Mouse (Mus musculus): ENCODE data around the gene Plekha6. TPM values are rescaled to one million over a fixed set of nuclear protein-coding genes. Genes with fewer than 3 reads are reported as not detected.
"Not testable (repeated sequence)": the region's sequence is repeated elsewhere in the genome, so short reads cannot be mapped to it uniquely, and the experiment has no call there.

Plekha6 gene
- polyA plus RNA-seq, 1 experiment from 2014 or later: 27.4 TPM

DNA sequence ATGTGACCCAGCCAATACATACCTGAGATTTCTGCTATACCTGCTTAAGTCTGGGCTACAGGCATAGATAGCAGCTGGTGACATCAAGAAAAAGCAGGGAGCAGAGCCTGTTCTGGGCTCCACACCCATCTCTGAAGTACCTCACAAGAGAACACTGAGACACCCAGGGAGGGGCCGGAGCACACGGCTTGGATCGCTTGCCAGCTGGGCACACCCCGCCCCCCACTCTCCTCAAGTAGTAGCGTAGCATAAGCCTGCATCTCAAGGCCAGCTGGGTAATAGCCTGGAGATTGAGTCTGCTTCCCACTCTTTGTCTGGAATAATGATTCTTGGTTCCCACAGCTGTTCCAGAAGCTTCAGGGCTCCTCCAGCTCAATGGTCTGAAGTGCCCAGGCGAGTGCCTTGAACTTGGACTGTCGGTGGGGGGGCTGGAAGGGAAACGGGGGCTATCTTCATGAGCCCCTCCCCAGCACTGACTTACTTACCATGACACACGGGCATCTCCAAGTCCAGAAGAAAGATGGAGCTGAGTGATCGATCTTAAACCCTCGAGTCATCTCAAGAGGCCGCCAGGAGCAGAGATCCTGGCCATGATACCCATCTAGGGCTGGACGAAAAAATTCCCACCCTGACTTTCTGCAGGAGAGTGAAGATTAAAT, 157.4 kb downstream of the Plekha6 start, which contains the start of gene Kiss1:
TSS of gene Kiss1 (plus strand) at position 609 of the 659 bp plus-strand sequence.
- H3K36me3 ChIP-seq: no peaks in the 10 kb centered on the region
- H3K4me2 ChIP-seq: no peak within 1 kb of the TSS
- H3K4me3 ChIP-seq: no peak within 1 kb of the TSS
- no peak for ATAC-seq (ENCODE audit: low read depth)
- H3K4me1 ChIP-seq (replicated peaks): peaks cover 8% of the 10 kb centered on the region; the same call in 1 of the 2 replicates
- no peak within 1 kb of the TSS for H3K9ac ChIP-seq
- H3K27ac ChIP-seq (replicated peaks): no peak within 1 kb of the TSS
- no peaks in the 10 kb centered on the region for H3K9me3 ChIP-seq
- WGBS: 81% methylated on average over 13 of the region's 13 CpGs
- no peaks in the 10 kb centered on the region for H3K27me3 ChIP-seq

DNA sequence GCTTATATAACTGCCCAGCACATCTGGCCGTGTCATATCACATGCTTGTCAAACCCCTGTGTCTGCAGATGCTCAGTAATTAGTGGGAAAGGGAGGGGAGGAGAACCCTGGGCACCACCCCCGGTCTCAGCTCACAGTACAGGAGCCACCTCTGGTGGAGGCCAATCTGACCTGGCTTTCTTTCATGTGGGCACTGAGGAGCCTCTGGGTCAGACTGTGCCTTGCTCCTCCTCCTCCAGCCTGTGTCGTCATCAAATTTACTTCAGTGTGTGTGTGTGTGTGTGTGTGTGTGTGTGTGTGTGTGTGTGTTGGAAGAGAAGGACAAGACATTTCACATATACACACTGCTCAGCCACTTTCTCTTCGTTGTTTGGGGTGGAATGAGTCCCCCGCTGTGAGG, 159.3 kb downstream of the Plekha6 start:
- peaks cover 6% of the 10 kb centered on the region for H3K27me3 ChIP-seq
- H3K27ac ChIP-seq (replicated peaks): no peak overlapping the region
- H3K9me3 ChIP-seq: no peaks in the 10 kb centered on the region
- no peaks in the 10 kb centered on the region for H3K36me3 ChIP-seq
- ATAC-seq (ENCODE audit: low read depth): no peak
- peaks cover 9% of the 10 kb centered on the region; the same call in 1 of the 2 replicates for H3K4me1 ChIP-seq (replicated peaks)
- 39% methylated on average over 5 of the region's 5 CpGs for WGBS
- no peak overlapping the region for H3K9ac ChIP-seq
- no peak overlapping the region for H3K4me2 ChIP-seq
- no peak overlapping the region for H3K4me3 ChIP-seq

DNA sequence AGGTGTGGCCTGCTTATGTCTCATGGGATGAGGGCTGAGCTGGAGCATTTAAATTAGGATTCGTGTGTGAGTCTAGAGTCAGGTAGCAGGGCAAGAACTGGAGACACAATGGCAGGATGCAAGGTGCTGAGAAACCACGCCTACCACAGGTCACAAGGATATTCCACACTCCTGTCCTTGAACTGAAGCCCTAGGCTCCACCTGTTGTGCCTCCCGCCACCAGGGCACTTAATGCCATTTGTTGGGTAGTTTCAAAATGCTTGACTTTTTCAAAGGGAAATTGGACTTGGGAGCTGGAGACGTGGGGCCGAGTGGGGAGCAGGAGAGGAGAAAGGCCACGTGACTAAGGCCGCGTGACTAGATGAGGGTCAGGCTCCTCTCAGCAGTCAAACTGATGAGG, 161.9 kb downstream of the Plekha6 start:
- Histone ChIP-seq H3K4me2 (no peak overlapping the region), H3K9me3 (no peaks in the 10 kb centered on the region), H3K4me3 (no peak overlapping the region), H3K4me1 (replicated peaks) (peaks cover 28% of the 10 kb centered on the region), H3K36me3 (no peaks in the 10 kb centered on the region), H3K27ac (replicated peaks) (no peak overlapping the region), H3K27me3 (peaks cover 26% of the 10 kb centered on the region), H3K9ac (no peak overlapping the region)
- no peak for ATAC-seq (ENCODE audit: low read depth)
- WGBS: 83% methylated on average over 8 of the region's 8 CpGs

DNA sequence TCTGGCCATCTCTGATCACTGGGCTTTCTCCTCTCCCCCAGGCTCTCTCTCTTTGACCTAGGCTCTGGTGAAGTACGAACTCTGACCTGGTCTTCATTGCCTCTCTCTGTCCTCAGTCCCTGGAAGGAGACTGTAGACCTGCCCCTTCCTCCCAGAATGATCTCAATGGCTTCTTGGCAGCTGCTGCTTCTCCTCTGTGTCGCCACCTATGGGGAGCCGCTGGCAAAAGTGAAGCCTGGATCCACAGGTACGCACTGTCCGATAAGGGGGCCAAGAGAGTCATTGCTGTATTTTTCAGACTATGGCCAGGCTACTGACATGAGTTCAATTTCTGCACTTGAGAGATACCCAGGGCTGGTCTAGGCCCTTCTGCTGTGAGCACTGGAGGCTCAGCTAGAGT, 163.1 kb downstream of the Plekha6 start:
- Histone ChIP-seq H3K27ac (replicated peaks) (no peak overlapping the region), H3K9ac (no peak overlapping the region), H3K36me3 (no peaks in the 10 kb centered on the region), H3K27me3 (peaks cover 26% of the 10 kb centered on the region), H3K4me2 (no peak overlapping the region), H3K4me3 (no peak overlapping the region), H3K4me1 (replicated peaks) (peaks cover 31% of the 10 kb centered on the region), H3K9me3 (no peaks in the 10 kb centered on the region)
- no peak for ATAC-seq (ENCODE audit: low read depth)
- 71% methylated on average over 5 of the region's 5 CpGs for WGBS

DNA sequence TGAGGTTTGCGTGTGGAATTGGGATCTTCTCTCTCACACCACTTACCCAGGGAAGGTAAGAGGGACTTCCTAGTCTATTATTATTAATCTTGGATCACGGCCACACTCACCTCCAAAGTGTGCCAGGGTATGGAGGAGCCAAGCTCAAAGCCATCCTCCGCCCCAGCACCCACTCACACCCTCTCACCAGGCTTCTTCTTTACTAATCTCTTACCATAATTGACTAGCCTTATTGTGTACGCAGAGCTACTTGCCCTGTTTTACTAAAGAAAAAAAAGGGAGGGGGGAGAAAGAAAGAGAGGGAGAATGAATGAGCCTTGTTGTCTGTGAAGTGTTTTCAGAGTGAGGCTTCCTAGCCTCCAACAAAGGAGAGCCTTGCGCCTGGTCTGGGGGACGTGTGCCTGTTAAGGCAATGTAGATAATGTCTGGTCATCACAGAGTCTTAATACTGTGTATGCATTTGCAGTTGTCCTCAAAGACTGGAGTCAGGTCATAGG, 164.3 kb downstream of the Plekha6 start:
- no peak for ATAC-seq (ENCODE audit: low read depth)
- no peak overlapping the region for H3K4me3 ChIP-seq
- peaks cover 26% of the 10 kb centered on the region for H3K27me3 ChIP-seq
- no peaks in the 10 kb centered on the region for H3K36me3 ChIP-seq
- no peak overlapping the region for H3K4me2 ChIP-seq
- WGBS: 51% methylated on average over 6 of the region's 6 CpGs
- H3K9me3 ChIP-seq: no peaks in the 10 kb centered on the region
- H3K4me1 ChIP-seq (replicated peaks): peaks cover 31% of the 10 kb centered on the region
- no peak overlapping the region for H3K27ac ChIP-seq (replicated peaks)
- H3K9ac ChIP-seq: no peak overlapping the region

DNA sequence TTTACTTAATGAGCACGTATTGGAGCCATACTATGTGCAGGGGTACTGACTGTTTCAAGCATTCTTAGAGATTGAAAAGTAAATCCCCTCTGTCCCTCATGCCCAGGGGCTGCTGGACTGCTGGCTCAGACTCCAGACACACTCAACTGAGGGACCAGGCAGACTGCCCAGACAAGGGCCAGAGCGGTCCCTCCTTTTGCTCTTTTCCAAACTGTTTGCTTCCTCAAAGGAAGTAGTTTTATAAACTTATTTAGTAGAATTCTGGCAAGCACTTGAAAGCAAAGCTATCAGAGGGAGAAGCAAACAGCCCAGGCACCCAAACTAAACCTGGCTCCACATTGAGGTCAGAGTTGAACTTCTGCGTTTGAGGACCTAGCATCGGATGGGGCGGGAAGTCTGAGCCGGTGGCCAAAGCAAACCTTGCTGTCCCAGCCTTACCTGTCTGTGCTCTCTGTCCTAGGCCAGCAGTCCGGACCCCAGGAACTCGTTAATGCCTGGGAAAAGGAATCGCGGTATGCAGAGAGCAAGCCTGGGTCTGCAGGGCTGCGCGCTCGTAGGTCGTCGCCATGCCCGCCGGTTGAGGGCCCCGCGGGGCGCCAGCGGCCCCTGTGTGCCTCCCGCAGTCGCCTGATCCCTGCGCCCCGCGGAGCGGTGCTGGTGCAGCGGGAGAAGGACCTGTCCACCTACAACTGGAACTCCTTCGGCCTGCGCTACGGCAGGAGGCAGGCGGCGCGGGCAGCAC, 165.1 kb downstream of the Plekha6 start:
- H3K9ac ChIP-seq: peak overlapping the region; percentile 64
- 8% methylated on average over 34 of the region's 34 CpGs for WGBS
- peak overlapping the region; percentile 32 for H3K4me3 ChIP-seq
- no peak overlapping the region for H3K27ac ChIP-seq (replicated peaks)
- H3K36me3 ChIP-seq: no peaks in the 10 kb centered on the region
- peaks cover 31% of the 10 kb centered on the region for H3K4me1 ChIP-seq (replicated peaks)
- no peaks in the 10 kb centered on the region for H3K9me3 ChIP-seq
- peak overlapping the region; percentile 58 for H3K4me2 ChIP-seq
- no peak for ATAC-seq (ENCODE audit: low read depth)
- H3K27me3 ChIP-seq: peaks cover 26% of the 10 kb centered on the region

DNA sequence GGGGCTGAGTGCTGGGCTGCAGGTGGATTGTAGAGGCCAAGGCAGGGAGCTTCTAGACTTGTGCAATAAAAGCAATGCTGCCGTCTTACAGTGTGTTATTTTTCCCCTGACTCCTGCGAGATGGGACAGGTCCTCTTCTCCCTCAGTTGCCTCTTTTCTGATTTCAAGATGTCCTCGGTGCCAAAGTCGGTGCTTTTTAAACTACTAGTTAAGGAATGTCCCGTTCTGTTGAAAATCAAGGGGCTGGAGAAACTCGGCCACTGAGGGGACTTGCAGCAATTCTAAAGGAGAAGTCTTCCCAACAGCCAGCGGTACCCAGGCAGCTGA, 165.6 kb downstream of the Plekha6 start:
- ATAC-seq (ENCODE audit: low read depth): no peak
- no peaks in the 10 kb centered on the region for H3K36me3 ChIP-seq
- 20% methylated on average over 7 of the region's 7 CpGs for whole genome bisulfite sequencing
- no peaks in the 10 kb centered on the region for H3K9me3 ChIP-seq
- no peak overlapping the region for H3K27ac ChIP-seq (replicated peaks)
- peak overlapping the region; percentile 58 for H3K4me2 ChIP-seq
- H3K9ac ChIP-seq: peak overlapping the region; percentile 64
- peak overlapping the region; percentile 32 for H3K4me3 ChIP-seq
- peaks cover 31% of the 10 kb centered on the region for H3K4me1 ChIP-seq (replicated peaks)
- H3K27me3 ChIP-seq: peaks cover 26% of the 10 kb centered on the region

DNA sequence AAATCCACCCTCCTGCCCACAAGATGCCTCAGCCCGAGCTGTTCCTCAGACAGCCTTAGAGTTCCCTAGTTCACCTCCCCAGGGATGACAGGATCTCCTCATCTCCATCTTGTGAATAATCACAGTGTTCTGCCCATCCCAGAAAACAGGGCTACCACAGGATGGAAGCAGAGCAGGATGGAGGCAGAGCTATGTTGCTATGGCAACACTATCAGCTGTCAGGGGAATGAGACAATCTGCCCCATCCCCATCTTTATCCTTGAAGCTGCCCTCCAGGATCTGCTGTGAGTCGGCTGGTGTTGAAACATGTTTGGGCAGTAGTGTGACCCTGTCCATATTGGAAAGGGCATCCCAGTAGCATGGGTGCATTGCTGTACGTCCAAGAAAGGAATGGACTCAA, 167.1 kb downstream of the Plekha6 start:
- peak overlapping the region; percentile 46; the same call in 1 of the 2 replicates for H3K27ac ChIP-seq (replicated peaks)
- no peak overlapping the region for H3K4me2 ChIP-seq
- no peak overlapping the region for H3K4me3 ChIP-seq

DNA sequence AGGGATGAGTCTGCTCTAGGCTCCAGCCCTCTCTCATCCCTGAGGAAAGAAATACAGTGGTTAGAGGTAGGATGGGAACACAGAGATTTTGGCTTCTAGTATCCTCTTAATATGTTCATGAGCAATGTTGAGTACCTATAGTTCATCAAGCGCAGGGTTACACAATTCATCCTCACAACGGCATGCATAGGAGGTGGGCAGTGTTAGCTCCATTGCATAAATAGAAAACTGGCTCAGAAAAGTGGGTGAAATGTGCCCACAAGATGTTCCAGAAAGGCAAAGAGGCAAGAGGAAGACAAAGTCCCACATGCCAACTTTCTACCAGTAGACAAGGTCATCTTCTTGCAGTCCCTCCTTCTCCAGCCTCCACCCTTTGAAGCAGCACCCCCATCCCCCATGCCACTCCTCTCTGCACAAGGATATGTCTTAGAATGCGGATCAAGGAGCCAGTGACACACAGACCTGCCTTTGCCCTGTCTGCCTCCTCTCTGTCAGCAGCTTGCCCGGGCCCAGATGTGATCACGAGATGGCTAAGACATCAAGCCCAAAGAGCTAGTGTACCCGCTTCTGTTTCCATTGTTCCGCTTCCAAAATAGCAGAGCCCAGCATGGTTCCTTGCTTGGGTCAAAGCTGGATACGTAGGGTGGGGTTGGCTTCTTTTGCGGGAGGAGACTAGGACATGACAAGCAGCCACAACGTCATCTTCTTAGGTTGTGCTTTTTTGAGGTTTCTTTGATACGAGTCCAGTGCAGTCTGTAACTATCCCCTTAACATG, 168.8 kb downstream of the Plekha6 start:
- 89% methylated on average over 11 of the region's 11 CpGs for WGBS
- Histone ChIP-seq H3K27ac (replicated peaks) (no peak overlapping the region), H3K4me3 (no peak overlapping the region), H3K9ac (no peak overlapping the region), H3K36me3 (no peaks in the 10 kb centered on the region), H3K27me3 (peaks cover 25% of the 10 kb centered on the region), H3K9me3 (no peaks in the 10 kb centered on the region), H3K4me1 (replicated peaks) (peaks cover 27% of the 10 kb centered on the region), H3K4me2 (no peak overlapping the region)
- no peak for ATAC-seq (ENCODE audit: low read depth)

More for the DNA sequence above, 167.1 kb downstream of the Plekha6 start:
- no peaks in the 10 kb centered on the region for H3K36me3 ChIP-seq
- no peaks in the 10 kb centered on the region for H3K9me3 ChIP-seq
- H3K27me3 ChIP-seq: peaks cover 26% of the 10 kb centered on the region
- peak; percentile 84 for ATAC-seq (ENCODE audit: low read depth)
- H3K9ac ChIP-seq: no peak overlapping the region
- 36% methylated on average over 3 of the region's 3 CpGs for WGBS
- peaks cover 27% of the 10 kb centered on the region for H3K4me1 ChIP-seq (replicated peaks)

DNA sequence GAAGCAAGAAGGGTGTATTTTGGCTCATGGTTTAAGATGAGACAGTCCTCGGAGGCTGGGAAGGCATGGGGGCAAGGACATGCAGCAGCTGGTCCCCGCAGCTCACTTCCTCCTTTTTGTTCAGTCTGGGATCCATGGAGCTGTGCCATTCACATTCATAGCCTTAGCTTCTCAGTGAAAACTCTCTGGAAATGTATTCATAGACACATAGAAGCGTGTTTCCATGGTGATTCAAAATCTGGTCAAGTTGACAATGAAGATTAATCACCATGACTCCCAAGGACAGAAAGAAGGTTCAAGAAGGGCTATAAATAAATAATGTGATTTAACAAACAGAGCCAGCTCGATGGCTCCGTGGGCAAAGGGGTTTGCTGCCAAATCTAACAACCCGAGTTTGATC, 169.9 kb downstream of the Plekha6 start:
- Histone ChIP-seq H3K4me1 (replicated peaks) (peaks cover 22% of the 10 kb centered on the region), H3K36me3 (no peaks in the 10 kb centered on the region), H3K4me3 (no peak overlapping the region), H3K9ac (no peak overlapping the region), H3K4me2 (no peak overlapping the region), H3K27ac (replicated peaks) (no peak overlapping the region), H3K27me3 (peaks cover 14% of the 10 kb centered on the region), H3K9me3 (no peaks in the 10 kb centered on the region)
- no peak for ATAC-seq (ENCODE audit: low read depth)
- 65% methylated on average over 6 of the region's 6 CpGs for WGBS

DNA sequence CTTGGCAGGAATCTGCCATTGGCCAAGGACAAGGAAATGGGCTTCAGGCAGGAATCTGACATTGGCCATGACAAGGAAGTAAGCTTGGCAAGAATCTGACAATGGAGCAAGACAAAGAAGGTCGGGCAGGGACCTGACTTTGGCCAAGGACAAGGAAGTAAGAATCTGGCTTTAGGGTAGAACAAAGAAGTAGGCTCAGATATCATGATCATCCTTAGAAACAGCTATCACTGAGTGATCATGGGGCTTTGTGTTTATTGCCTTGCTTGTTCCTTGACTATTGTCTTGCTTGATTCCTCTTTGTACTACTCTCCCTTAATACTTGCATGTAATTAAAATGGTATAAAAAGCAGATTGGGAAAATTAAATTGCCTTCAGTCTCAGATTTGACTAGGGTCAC, 176.4 kb downstream of the Plekha6 start:
- not testable (repeated sequence) for H3K4me1 ChIP-seq (replicated peaks); ATAC-seq (ENCODE audit: low read depth); H3K9me3 ChIP-seq; H3K27ac ChIP-seq (replicated peaks); H3K4me2 ChIP-seq; H3K36me3 ChIP-seq; H3K4me3 ChIP-seq; H3K9ac ChIP-seq; H3K27me3 ChIP-seq
- 70% methylated on average over 1 of the region's 1 CpGs for WGBS

DNA sequence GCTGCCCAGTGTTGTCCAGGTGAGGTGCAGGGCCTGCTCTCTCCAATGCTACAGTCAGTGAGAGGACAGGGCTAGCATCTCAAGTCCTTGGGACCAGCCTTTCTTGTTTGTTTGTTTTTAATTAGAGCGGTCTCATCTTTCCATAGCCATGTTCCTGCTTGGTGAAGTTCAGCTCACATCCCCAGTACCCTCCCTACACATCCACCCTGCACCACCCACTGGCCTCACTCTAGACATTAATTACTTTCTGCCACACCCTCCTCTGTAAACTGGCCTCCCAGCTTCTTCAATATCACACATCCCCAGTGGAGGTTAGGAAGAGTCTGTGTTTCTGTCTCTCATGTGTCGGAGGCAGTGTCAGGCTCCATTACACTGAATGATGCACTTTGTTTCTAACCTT, 180.3 kb downstream of the Plekha6 start:
- Histone ChIP-seq H3K27me3 (no peaks in the 10 kb centered on the region), H3K9me3 (no peaks in the 10 kb centered on the region), H3K4me1 (replicated peaks) (no peaks in the 10 kb centered on the region), H3K4me3 (no peak overlapping the region), H3K9ac (no peak overlapping the region), H3K36me3 (no peaks in the 10 kb centered on the region), H3K4me2 (no peak overlapping the region), H3K27ac (replicated peaks) (no peak overlapping the region)
- WGBS: 88% methylated on average over 2 of the region's 2 CpGs
- ATAC-seq (ENCODE audit: low read depth): no peak

Data from neural tube, embryonic 13.5 days (tissue).